Mouse (Mus musculus) intestine, postnatal 0 days (tissue): ENCODE data around the gene Ugt1a9. TPM values are rescaled to one million over a fixed set of nuclear protein-coding genes. Genes with fewer than 3 reads are reported as not detected.
A peak's percentile ranks its signal among the peaks of the same experiment; 100 is the strongest.

Experiments used
- ATAC-seq: fragments of 200-750 bp; cut with Nextera tagmentation; 2 replicates; pipeline ENCODE4 v1.8.0; 2017; ENCODE audit warnings: mild to moderate bottlenecking, moderate TSS enrichment, moderate library complexity
- H3K27ac ChIP-seq: fragments of 300-500 bp; sonication (generic); 2 replicates; pipeline ENCODE4 v1.5.1; 2014; ENCODE audit warnings: mild to moderate bottlenecking, low read depth, low read length, moderate library complexity
- H3K27me3 ChIP-seq: fragments of 300-500 bp; sonication (generic); replicated peaks from 2 replicates; pipeline ENCODE4 v1.6.1; 2014; ENCODE audit warnings: low read length, mixed read lengths; ENCODE audit not compliant: control insufficient read depth, insufficient read depth
- H3K36me3 ChIP-seq: fragments of 300-500 bp; sonication (generic); 2 replicates; pipeline ENCODE4 v1.6.1; 2014; ENCODE audit warnings: mild to moderate bottlenecking, moderate library complexity; ENCODE audit not compliant: control insufficient read depth, insufficient read depth
- H3K4me1 ChIP-seq: fragments of 300-500 bp; sonication (generic); replicated peaks from 2 replicates; pipeline ENCODE4 v1.6.1; 2014; ENCODE audit warnings: antibody characterized with exemption, low read length, mixed read lengths; ENCODE audit not compliant: control insufficient read depth, insufficient read depth
- H3K4me2 ChIP-seq: fragments of 300-500 bp; sonication (generic); replicated peaks from 2 replicates; pipeline ENCODE4 v1.6.1; 2014; ENCODE audit warnings: low read depth, mild to moderate bottlenecking, moderate library complexity
- H3K4me3 ChIP-seq: fragments of 300-500 bp; sonication (generic); 2 replicates; pipeline ENCODE4 v1.5.1; 2014; ENCODE audit warnings: low read depth, low read length
- H3K9ac ChIP-seq: fragments of 300-500 bp; sonication (generic); 2 replicates; pipeline ENCODE4 v1.6.1; 2014; ENCODE audit warnings: mild to moderate bottlenecking, low read depth, low read length
- H3K9me3 ChIP-seq: fragments of 300-500 bp; sonication (generic); 2 replicates; pipeline ENCODE4 v1.6.1; 2016; ENCODE audit warnings: mixed run types; ENCODE audit not compliant: control insufficient read depth
- CTCF ChIP-seq: sonication (generic); IDR thresholded peaks from 2 replicates; pipeline ENCODE4 v1.5.1; 2016; ENCODE audit warnings: low read depth, mild to moderate bottlenecking, control low read depth, antibody characterized with exemption, moderate library complexity
- WGBS: fragments of 180-500 bp; shearing (Covaris S2); extraction: QIAGEN DNeasy Blood & Tissue Kit; methylation state at CpG from one replicate; pipeline ENCODE4 v1.1.7; 2014; 5-methylcytosine and 5-hydroxymethylcytosine counted together
- polyA plus RNA-seq: library from polyadenylated mRNA; unstranded; fragments of >200 nt; fragmentation: Nextera tagmentation; extraction: Ambion mirVana; gene quantifications from 2 replicates; pipeline ENCODE4 v1.2.1, GENCODE M21; 2015

Ugt1a9 gene
- polyA plus RNA-seq, 1 experiment from 2014 or later = 38.4 TPM

- H3K27me3 ChIP-seq = no peaks in the 10 kb centered on the region
- WGBS = 84% methylated on average over 7 of the region's 7 CpGs
Measured at GRCm38 (mm10) chr1:88264237-88264868, 193.8 kb downstream of the Ugt1a9 start.

GRCm38 (mm10) chr1:88264869-88265240 lies 194.3 kb downstream of the Ugt1a9 start:
- 76% methylated on average over 4 of the region's 4 CpGs for WGBS
- H3K4me3 ChIP-seq = no peak overlapping the region
- TF ChIP-seq CTCF = no peak
- H3K27me3 ChIP-seq = no peaks in the 10 kb centered on the region
- H3K4me1 ChIP-seq = peaks cover 5% of the 10 kb centered on the region
- ATAC-seq = no peak
- no peaks in the 10 kb centered on the region for H3K9me3 ChIP-seq
- no peak overlapping the region for H3K9ac ChIP-seq
- H3K36me3 ChIP-seq = peaks cover 100% of the 10 kb centered on the region
- no peak overlapping the region for H3K4me2 ChIP-seq
- H3K27ac ChIP-seq = peak overlapping the region; percentile 5; the same call in 1 of the 2 replicates

More at GRCm38 (mm10) chr1:88264237-88264868, 193.8 kb downstream of the Ugt1a9 start:
- TF ChIP-seq CTCF = no peak
- Histone ChIP-seq H3K36me3 (peaks cover 100% of the 10 kb centered on the region), H3K9ac (no peak overlapping the region), H3K4me1 (peaks cover 8% of the 10 kb centered on the region), H3K27ac (peak overlapping the region; percentile 5; the same call in 1 of the 2 replicates), H3K4me2 (no peak overlapping the region), H3K9me3 (no peaks in the 10 kb centered on the region), H3K4me3 (no peak overlapping the region)
- ATAC-seq = no peak

GRCm38 (mm10) chr1:88266123-88266522 lies 195.5 kb downstream of the Ugt1a9 start:
- peak overlapping the region; percentile 5; the same call in 1 of the 2 replicates for H3K27ac ChIP-seq
- no peaks in the 10 kb centered on the region for H3K27me3 ChIP-seq
- no peak for TF ChIP-seq CTCF
- H3K4me2 ChIP-seq = no peak overlapping the region
- no peak for ATAC-seq
- no peaks in the 10 kb centered on the region for H3K9me3 ChIP-seq
- 87% methylated on average over 13 of the region's 13 CpGs for WGBS
- H3K4me1 ChIP-seq = no peaks in the 10 kb centered on the region
- H3K4me3 ChIP-seq = no peak overlapping the region
- peaks cover 90% of the 10 kb centered on the region for H3K36me3 ChIP-seq
- H3K9ac ChIP-seq = peak overlapping the region; percentile 1; the same call in 1 of the 2 replicates

GRCm38 (mm10) chr1:88267489-88267888 lies 196.9 kb downstream of the Ugt1a9 start:
- WGBS = 90% methylated on average over 6 of the region's 6 CpGs
- Histone ChIP-seq H3K9ac (no peak overlapping the region), H3K4me2 (no peak overlapping the region)

GRCm38 (mm10) chr1:88268070-88268469 lies 197.5 kb downstream of the Ugt1a9 start:
- Histone ChIP-seq H3K4me1 (no peaks in the 10 kb centered on the region), H3K27ac (no peak overlapping the region), H3K9me3 (no peaks in the 10 kb centered on the region), H3K4me2 (no peak overlapping the region), H3K4me3 (no peak overlapping the region), H3K9ac (no peak overlapping the region), H3K27me3 (no peaks in the 10 kb centered on the region), H3K36me3 (peaks cover 89% of the 10 kb centered on the region)
- WGBS = 85% methylated on average over 6 of the region's 6 CpGs
- TF ChIP-seq CTCF = no peak
- no peak for ATAC-seq

More at GRCm38 (mm10) chr1:88267489-88267888, 196.9 kb downstream of the Ugt1a9 start:
- Histone ChIP-seq H3K27me3 (no peaks in the 10 kb centered on the region), H3K9me3 (no peaks in the 10 kb centered on the region), H3K27ac (no peak overlapping the region; the same call in 1 of the 2 replicates), H3K4me1 (no peaks in the 10 kb centered on the region), H3K4me3 (no peak overlapping the region), H3K36me3 (peaks cover 89% of the 10 kb centered on the region)
- TF ChIP-seq CTCF = no peak
- no peak for ATAC-seq

Other genes with a start within 250 kb of the Ugt1a9 start
- gene Dgkd, start 217.5 kb upstream of the Ugt1a9 start, polyA plus RNA-seq = 20.2 and 24.1 TPM in 2 replicates
- 12.3 and 14.0 TPM in 2 replicates for gene Usp40, start 62.2 kb upstream of the Ugt1a9 start, polyA plus RNA-seq
- gene Ugt1a10, start 15.4 kb upstream of the Ugt1a9 start, polyA plus RNA-seq = 0.05 and 0.22 TPM in 2 replicates
- 0.05 and 0.08 TPM in 2 replicates for gene Ugt1a8, start 17.0 kb downstream of the Ugt1a9 start, polyA plus RNA-seq
- gene Ugt1a7c, start 24.3 kb downstream of the Ugt1a9 start, polyA plus RNA-seq = 57.4 and 60.9 TPM in 2 replicates
- 0.35 and 0.58 TPM in 2 replicates for gene Ugt1a6b, start 32.5 kb downstream of the Ugt1a9 start, polyA plus RNA-seq
- gene Ugt1a6a, start 64.0 kb downstream of the Ugt1a9 start, polyA plus RNA-seq = 5.7 and 5.8 TPM in 2 replicates
- not detected in 2 replicates for gene Ugt1a5, start 95.2 kb downstream of the Ugt1a9 start, polyA plus RNA-seq
- 0.05 and 0.16 TPM in 2 replicates for gene Ugt1a2, start 129.8 kb downstream of the Ugt1a9 start, polyA plus RNA-seq
- 11.5 and 13.7 TPM in 2 replicates for gene Dnajb3, start 135.0 kb downstream of the Ugt1a9 start, polyA plus RNA-seq
- gene Ugt1a1, start 141.2 kb downstream of the Ugt1a9 start, polyA plus RNA-seq = 80.7 and 84.0 TPM in 2 replicates
- 0.29 and 0.94 TPM in 2 replicates for gene Mroh2a, start 156.2 kb downstream of the Ugt1a9 start, polyA plus RNA-seq
- 29.1 and 30.8 TPM in 2 replicates for gene Hjurp, start 206.8 kb downstream of the Ugt1a9 start, polyA plus RNA-seq
- not detected in 2 replicates for gene Trpm8, start 206.9 kb downstream of the Ugt1a9 start, polyA plus RNA-seq